Mouse (Mus musculus) monocyte, adult 5-6 weeks (primary cell): ENCODE data around the gene Atp5j. TPM values are rescaled to one million over a fixed set of nuclear protein-coding genes. Genes with fewer than 3 reads are reported as not detected.

Source experiments
- total RNA-seq: library from RNA; stranded (forward); fragments of 200-1000, 200-491, 200-594 nt; gene quantifications from 3 replicates; pipeline ENCODE4 v1.2.3, GENCODE M21; 2017

Gene Atp5j
- total RNA-seq, 1 experiment from 2014 or later = 161 TPM

Other genes with a start within 250 kb of the Atp5j start
- gene Mrpl39, start 99.9 kb downstream of the Atp5j start, total RNA-seq = 27.6 to 43.8 TPM (median 30.4 TPM) in 3 replicates
- gene Jam2, start 61.5 kb downstream of the Atp5j start, total RNA-seq = 0.19 TPM in 1 of 3 replicates, not detected in the others
- gene Gabpa, start 700 bp downstream of the Atp5j start, total RNA-seq = 75.5 to 102 TPM (median 84.3 TPM) in 3 replicates